Mouse (Mus musculus): ENCODE data around the gene Snx30.

GRCm38 (mm10) chr4:59892731-59893130, 87.1 kb downstream of the Snx30 start:
- TF ChIP-seq CTCF (IDR thresholded peaks at IDR 0.05; ENCODE audit: borderline replicate concordance, insufficient read depth, low read depth, low read length) (no peak), POLR2A (IDR thresholded peaks at IDR 0.05; ENCODE audit: borderline replicate concordance, insufficient read depth, low read length) (no peak)

All from cerebellum, adult 2 months (tissue).